Mouse (Mus musculus) hindbrain, embryonic 12.5 days (tissue): Measurements from ENCODE around the gene Neu2. TPM values are rescaled to one million over a fixed set of nuclear protein-coding genes. Genes with fewer than 3 reads are reported as not detected.
"Not testable (repeated sequence)": the region's sequence is repeated elsewhere in the genome, so short reads cannot be mapped to it uniquely, and the experiment has no call there.

ENCODE experiments used
- ATAC-seq: fragments of 200-750 bp; cut with Nextera tagmentation; 2 replicates; pipeline ENCODE4 v1.8.0; 2017; ENCODE audit warnings: moderate TSS enrichment; ENCODE audit not compliant: low FRiP score
- H3K27ac ChIP-seq: fragments of 300-500 bp; sonication (generic); 2 replicates; pipeline ENCODE4 v1.5.1; 2016; ENCODE audit warnings: mild to moderate bottlenecking
- H3K27me3 ChIP-seq: fragments of 300-500 bp; sonication (generic); 2 replicates; pipeline ENCODE4 v1.6.1; 2016; ENCODE audit warnings: mild to moderate bottlenecking
- H3K36me3 ChIP-seq: fragments of 300-500 bp; sonication (generic); 2 replicates; pipeline ENCODE4 v1.6.1; 2016; ENCODE audit warnings: mild to moderate bottlenecking
- H3K4me1 ChIP-seq: fragments of 300-500 bp; sonication (generic); 2 replicates; pipeline ENCODE4 v1.6.1; 2016
- H3K4me2 ChIP-seq: fragments of 300-500 bp; sonication (generic); replicated peaks from 2 replicates; pipeline ENCODE4 v1.6.1; 2016; ENCODE audit warnings: mild to moderate bottlenecking
- H3K4me3 ChIP-seq: fragments of 300-500 bp; sonication (generic); 2 replicates; pipeline ENCODE4 v1.5.1; 2016; ENCODE audit warnings: mild to moderate bottlenecking
- H3K9ac ChIP-seq: fragments of 300-500 bp; sonication (generic); 2 replicates; pipeline ENCODE4 v1.6.1; 2016; ENCODE audit warnings: mild to moderate bottlenecking, moderate library complexity
- H3K9me3 ChIP-seq: fragments of 300-500 bp; sonication (generic); replicated peaks from 2 replicates; pipeline ENCODE4 v1.6.1; 2016; ENCODE audit warnings: mild to moderate bottlenecking
- WGBS: fragments of 180-500 bp; shearing (Covaris S2); methylation state at CpG from one replicate; pipeline ENCODE4 v1.1.7; 2016; 5-methylcytosine and 5-hydroxymethylcytosine counted together
- polyA plus RNA-seq: library from polyadenylated mRNA; unstranded; fragments of >200 nt; fragmentation: Nextera tagmentation; extraction: Ambion mirVana; gene quantifications from 2 replicates; pipeline ENCODE4 v1.2.1, GENCODE M21; 2016

Gene Neu2
- polyA plus RNA-seq, result not detected in 2 replicates

DNA sequence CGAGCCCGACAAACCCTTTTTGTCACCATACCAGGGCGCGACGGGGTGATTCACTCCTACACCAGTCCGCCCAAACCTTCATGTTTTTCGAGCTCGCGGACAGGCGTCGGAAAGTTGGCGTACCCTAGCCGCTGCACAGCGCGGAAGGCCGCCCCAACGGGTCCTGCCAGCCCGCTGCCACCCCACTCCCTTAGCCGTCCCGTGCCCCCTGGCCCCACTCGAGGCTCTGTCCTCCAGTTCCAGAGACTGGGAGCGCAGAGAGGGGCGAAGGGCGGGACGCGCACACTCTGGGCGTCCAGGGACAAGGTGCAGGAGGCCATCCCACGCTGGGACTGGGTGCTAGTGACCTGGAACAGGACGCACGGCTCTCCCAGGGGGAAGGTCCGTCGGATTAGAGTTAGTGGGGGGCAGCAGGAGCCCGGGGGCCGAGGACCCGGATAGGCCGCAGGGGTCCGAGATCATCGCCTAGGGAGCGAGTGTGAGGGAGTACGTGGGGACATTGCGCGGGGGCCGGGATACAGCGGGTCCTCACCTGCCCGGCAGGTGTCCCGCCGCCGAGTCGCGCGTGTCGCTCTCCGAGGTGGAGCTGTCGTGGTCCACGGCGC lies at the start of gene Neu2:
Gene Neu2, plus strand, starts transcription at position 329 of the 605 bp plus-strand sequence.
- ATAC-seq, result peak; percentile 14
- peak within 1 kb of the TSS; percentile 88 for H3K4me2 ChIP-seq
- no peak within 1 kb of the TSS for H3K27ac ChIP-seq
- H3K4me3 ChIP-seq, result peak within 1 kb of the TSS; percentile 71
- H3K9me3 ChIP-seq, result no peaks in the 10 kb centered on the region
- under 1% methylated on average over 53 of the region's 56 CpGs for WGBS
- peaks cover 43% of the 10 kb centered on the region for H3K27me3 ChIP-seq
- H3K9ac ChIP-seq, result peak within 1 kb of the TSS; percentile 73
- H3K36me3 ChIP-seq, result no peaks in the 10 kb centered on the region
- H3K4me1 ChIP-seq, result peaks cover 12% of the 10 kb centered on the region

DNA sequence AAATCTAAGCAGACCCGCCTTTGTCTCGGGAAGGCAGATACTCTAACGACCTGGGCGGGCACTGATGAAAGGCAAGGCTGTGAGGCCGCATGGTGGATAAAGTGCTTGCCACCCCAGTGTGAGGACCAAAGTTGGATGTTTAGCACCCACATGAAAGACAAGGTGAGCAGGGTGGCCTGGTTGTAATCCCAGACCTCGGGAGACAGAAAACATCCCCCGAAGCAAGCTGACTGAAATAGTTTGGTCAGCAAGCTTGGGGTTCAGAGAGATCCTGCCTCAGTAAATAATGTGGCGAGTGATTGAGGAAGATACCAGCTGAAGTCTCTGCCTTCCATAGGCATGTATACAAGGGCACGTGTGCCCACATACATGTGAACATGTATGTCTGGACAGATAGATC lies 42.2 kb upstream of the Neu2 start:
- Histone ChIP-seq H3K27ac (no peak overlapping the region), H3K9ac (no peak overlapping the region), H3K27me3 (no peaks in the 10 kb centered on the region), H3K4me1 (no peaks in the 10 kb centered on the region), H3K4me2 (no peak overlapping the region), H3K4me3 (no peak overlapping the region), H3K36me3 (no peaks in the 10 kb centered on the region), H3K9me3 (no peaks in the 10 kb centered on the region)
- no peak for ATAC-seq
- 83% methylated on average over 9 of the region's 9 CpGs for WGBS

DNA sequence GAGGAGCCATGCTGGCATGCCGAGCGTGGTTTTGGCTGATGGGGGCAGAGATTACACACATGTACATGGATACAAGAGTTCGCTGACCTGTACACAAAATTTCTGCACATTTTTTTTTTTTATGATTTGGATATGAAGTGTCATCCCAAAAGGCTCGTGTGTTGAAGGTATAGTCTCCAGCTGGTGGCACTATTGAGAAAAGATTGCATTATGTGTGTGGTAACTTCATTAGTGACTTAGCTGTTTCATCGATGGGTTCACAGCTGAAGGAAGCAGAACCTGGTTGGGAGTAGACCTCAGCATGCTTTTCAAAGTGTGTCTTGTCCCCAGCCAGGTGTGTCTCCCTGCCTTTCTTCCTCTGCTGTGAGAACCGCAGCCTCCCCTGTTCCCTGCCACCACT lies 41.4 kb upstream of the Neu2 start:
- H3K4me3 ChIP-seq, result no peak overlapping the region
- H3K9me3 ChIP-seq, result no peaks in the 10 kb centered on the region
- H3K4me2 ChIP-seq, result no peak overlapping the region
- 79% methylated on average over 6 of the region's 6 CpGs for WGBS
- H3K9ac ChIP-seq, result no peak overlapping the region
- no peaks in the 10 kb centered on the region for H3K4me1 ChIP-seq
- H3K27ac ChIP-seq, result no peak overlapping the region
- no peak for ATAC-seq
- no peaks in the 10 kb centered on the region for H3K36me3 ChIP-seq
- H3K27me3 ChIP-seq, result no peaks in the 10 kb centered on the region

DNA sequence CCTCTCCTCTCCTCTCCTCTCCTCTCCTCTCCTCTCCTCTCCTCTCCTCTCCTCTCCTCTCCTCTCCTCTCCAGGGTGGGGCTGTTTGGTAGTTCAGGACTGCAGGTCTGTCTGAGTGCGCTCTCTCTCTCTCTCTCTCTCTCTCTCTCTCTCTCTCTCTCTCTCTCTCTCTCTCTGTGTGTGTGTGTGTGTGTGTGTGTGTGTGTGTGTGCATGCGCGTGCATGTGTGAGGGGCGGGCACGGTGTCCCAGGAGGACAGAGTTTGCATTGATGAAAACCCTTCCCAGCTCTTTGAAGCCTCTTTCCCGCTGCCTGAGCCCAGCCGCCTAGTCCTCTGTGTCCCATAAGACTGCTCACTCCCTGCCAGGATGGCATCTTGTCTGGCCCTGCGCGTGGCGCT lies 39.7 kb upstream of the Neu2 start, which contains the start of gene Snorc:
Gene Snorc, plus strand, starts transcription at position 301 of the 400 bp plus-strand sequence.
- H3K27ac ChIP-seq, H3K36me3 ChIP-seq, H3K9me3 ChIP-seq, H3K4me1 ChIP-seq, H3K9ac ChIP-seq, H3K4me2 ChIP-seq, H3K4me3 ChIP-seq, ATAC-seq: not testable (repeated sequence)
- H3K27me3 ChIP-seq, result peaks cover 13% of the 10 kb centered on the region
- WGBS, result 39% methylated on average over 7 of the region's 10 CpGs

DNA sequence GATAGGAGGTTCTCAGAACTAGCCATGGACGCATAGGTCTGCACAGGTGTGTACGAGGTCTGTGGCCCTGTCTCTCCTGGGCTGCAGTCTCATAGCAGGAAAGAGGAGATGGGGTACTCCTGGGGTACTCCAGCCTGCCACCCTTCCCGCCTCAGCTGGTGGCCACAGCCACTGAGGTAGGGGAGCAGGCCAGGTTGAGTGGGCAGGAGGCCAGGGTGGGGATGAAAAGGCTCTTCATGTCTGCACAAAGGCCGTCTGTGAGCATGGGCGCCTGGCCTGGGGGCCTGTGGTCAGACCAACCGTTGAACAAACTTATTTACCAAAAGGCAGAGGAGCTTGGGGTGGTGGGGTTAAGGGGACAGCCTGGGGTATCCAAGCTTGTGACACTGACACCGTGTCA lies 37.8 kb upstream of the Neu2 start:
- Histone ChIP-seq H3K9me3 (no peaks in the 10 kb centered on the region), H3K4me2 (no peak overlapping the region), H3K36me3 (no peaks in the 10 kb centered on the region), H3K27me3 (peaks cover 29% of the 10 kb centered on the region), H3K9ac (no peak overlapping the region), H3K4me1 (peaks cover 9% of the 10 kb centered on the region), H3K4me3 (no peak overlapping the region), H3K27ac (no peak overlapping the region)
- WGBS, result 81% methylated on average over 7 of the region's 7 CpGs
- ATAC-seq, result no peak

DNA sequence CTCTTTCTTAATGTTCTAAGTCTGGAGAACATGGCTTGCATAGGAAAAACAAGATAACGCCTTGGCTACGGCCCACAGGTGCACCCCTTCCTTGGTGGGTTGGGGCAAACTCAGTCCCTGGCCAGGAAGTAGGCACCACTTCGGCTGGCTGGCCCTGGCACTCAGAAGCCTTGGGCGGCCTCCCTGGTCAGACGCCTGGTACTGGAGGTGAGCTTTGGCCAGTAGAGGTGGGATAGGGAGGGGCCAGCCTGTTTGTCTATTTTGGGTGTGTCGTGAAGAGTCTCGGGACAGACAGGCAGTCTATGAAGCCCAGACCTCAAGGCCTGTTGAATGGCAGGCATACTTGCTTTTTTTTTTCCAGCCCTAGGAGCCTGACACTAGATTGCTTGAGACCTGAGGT lies 37.1 kb upstream of the Neu2 start:
- Histone ChIP-seq H3K36me3 (no peaks in the 10 kb centered on the region), H3K9me3 (no peaks in the 10 kb centered on the region), H3K27ac (no peak overlapping the region), H3K4me1 (peaks cover 9% of the 10 kb centered on the region), H3K9ac (no peak overlapping the region), H3K4me3 (no peak overlapping the region), H3K27me3 (peaks cover 36% of the 10 kb centered on the region), H3K4me2 (no peak overlapping the region)
- no peak for ATAC-seq
- 89% methylated on average over 7 of the region's 7 CpGs for WGBS

DNA sequence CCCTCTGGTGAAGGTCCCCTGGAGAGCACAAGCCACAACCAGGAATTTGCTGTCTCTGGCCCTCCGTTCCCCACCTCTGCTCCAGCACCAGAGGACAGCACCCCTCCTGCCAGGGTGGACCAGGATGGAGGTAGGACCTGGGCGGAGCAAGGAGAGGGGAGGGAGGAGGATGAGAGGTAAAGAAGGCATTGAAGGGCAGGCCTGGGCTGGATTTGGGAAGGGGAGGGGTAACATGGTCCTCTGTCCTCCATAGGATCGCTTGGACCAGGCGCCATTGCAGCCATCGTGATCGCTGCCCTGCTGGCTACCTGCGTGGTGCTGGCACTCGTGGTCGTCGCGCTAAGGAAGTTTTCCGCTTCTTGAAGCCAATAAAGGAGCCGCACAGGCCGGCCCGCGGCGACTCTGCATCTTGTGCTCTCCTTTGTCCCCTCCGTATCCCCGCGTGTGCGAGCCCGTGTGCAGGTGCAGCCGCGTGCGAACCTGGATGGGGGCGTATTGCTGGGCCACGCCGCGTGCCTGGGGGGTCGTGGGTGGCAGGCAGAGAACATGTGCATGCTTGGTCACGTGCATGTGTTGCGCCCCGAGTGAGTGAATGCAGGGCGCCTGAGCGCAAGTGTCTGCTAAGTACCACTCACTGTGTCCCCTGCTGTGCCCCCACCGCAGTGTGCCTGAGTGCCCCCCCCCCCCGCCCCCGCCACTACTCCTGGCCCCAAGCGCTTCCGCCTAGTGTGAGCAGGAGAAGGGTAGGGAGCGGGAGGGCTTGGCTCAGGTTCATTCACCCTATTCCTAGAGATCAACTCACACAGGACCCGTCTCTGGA lies 34.4 kb upstream of the Neu2 start:
- H3K36me3 ChIP-seq, result no peaks in the 10 kb centered on the region

DNA sequence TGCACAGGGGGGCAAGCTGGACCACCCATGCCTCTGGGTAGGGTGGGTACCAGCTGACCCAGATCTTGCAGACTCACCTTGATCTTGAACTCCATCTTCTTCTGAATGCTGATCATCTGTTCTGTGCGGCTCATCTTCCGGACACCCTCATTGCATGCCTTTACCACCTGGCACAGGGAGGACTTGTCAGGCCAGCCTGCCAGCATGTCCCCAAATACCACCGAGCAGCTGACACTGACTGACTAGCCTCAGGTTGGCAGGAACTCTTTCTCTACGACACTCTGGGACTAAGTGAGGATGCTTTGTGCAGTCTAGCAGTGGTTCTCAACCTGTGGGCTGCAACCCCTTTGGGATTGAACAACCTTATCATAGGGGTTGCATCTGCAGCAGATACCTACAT lies 27.1 kb upstream of the Neu2 start:
- Histone ChIP-seq H3K9me3 (no peaks in the 10 kb centered on the region), H3K4me2 (no peak overlapping the region), H3K36me3 (no peaks in the 10 kb centered on the region), H3K9ac (no peak overlapping the region), H3K4me1 (no peaks in the 10 kb centered on the region), H3K27me3 (peaks cover 1% of the 10 kb centered on the region; the same call in 1 of the 2 replicates), H3K4me3 (no peak overlapping the region), H3K27ac (no peak overlapping the region)
- no peak for ATAC-seq
- whole genome bisulfite sequencing, result 89% methylated on average over 4 of the region's 4 CpGs

More for the DNA sequence above, 34.4 kb upstream of the Neu2 start:
- peaks cover 9% of the 10 kb centered on the region for H3K4me1 ChIP-seq
- H3K27me3 ChIP-seq, result peaks cover 37% of the 10 kb centered on the region
- ATAC-seq, result peak; percentile 50
- H3K27ac ChIP-seq, result no peak overlapping the region
- WGBS, result 5% methylated on average over 32 of the region's 42 CpGs
- H3K9ac ChIP-seq, result peak overlapping the region; percentile 54
- H3K4me3 ChIP-seq, result peak overlapping the region; percentile 37
- no peaks in the 10 kb centered on the region for H3K9me3 ChIP-seq
- H3K4me2 ChIP-seq, result peak overlapping the region; percentile 82

DNA sequence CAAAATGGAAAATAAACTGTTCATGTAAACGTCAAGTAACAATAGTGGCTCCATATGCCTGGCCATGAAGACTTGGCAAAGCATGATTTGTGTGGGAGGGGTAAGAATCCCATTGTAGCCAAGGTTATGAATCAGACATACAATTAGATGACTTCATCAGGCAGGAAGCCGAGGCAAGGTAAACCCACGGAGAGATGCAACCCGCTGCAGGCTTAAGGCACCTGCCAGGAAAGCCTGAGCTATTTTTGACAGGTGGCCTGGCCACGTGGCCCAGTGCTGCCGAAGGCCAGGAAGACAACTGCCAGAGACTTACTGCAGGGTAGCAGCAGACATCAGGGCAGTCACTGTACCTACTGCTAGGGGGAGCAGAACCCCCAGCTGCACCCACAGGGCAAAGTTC lies 23.3 kb upstream of the Neu2 start:
- Histone ChIP-seq H3K36me3 (no peaks in the 10 kb centered on the region), H3K27me3 (no peaks in the 10 kb centered on the region), H3K4me1 (no peaks in the 10 kb centered on the region), H3K9me3 (no peaks in the 10 kb centered on the region), H3K27ac (no peak overlapping the region), H3K4me3 (no peak overlapping the region), H3K4me2 (no peak overlapping the region), H3K9ac (no peak overlapping the region)
- no peak for ATAC-seq
- 76% methylated on average over 6 of the region's 6 CpGs for WGBS

DNA sequence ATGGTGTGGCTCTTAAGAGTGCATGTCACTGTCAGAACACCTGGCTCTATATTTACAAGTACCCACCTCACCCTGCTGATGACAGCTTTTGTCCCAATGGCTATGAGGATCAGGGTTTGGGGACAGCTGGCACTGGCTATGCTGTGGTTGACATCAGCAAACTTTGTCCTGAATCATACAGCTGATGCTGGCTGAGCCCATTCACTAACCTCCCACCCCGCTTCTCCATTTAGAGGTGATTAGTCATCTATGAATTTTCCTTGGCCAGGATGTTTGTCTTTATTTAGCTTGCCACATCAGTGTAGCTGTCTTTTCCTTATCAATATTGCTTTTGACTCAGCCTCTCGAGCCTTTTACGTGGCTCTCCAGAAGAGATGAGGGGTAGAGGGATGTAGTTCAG lies 17.4 kb upstream of the Neu2 start:
- WGBS, result 89% methylated on average over 3 of the region's 3 CpGs
- ATAC-seq, result no peak

DNA sequence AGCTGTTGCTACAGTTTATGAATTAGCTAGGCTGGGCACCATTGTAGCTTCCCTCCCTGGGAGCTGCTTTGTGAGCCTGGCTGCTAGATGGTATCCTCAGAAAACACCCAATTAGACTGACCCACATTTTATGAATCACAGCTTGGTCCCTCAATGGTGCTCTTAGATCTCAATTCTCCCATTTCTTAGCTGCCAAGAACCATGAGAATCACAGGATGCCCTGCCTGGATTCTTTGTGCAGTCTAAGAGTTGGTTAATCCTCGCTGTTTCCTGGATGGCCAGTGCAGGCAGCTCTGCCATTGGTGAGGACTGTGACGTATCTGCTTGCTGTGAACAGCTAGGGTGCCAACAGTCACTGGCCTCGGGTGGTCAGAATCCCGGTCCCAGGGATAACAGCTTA lies 16.1 kb upstream of the Neu2 start:
- WGBS, result 80% methylated on average over 4 of the region's 4 CpGs
- no peaks in the 10 kb centered on the region for H3K4me1 ChIP-seq
- ATAC-seq, result no peak
- H3K4me2 ChIP-seq, result no peak overlapping the region
- H3K9me3 ChIP-seq, result no peaks in the 10 kb centered on the region
- no peaks in the 10 kb centered on the region for H3K27me3 ChIP-seq
- no peaks in the 10 kb centered on the region for H3K36me3 ChIP-seq
- H3K4me3 ChIP-seq, result no peak overlapping the region
- H3K9ac ChIP-seq, result no peak overlapping the region
- H3K27ac ChIP-seq, result no peak overlapping the region

More for the DNA sequence above, 17.4 kb upstream of the Neu2 start:
- Histone ChIP-seq H3K4me1 (no peaks in the 10 kb centered on the region), H3K27ac (no peak overlapping the region), H3K4me3 (no peak overlapping the region), H3K9ac (no peak overlapping the region), H3K4me2 (no peak overlapping the region), H3K9me3 (no peaks in the 10 kb centered on the region), H3K27me3 (no peaks in the 10 kb centered on the region), H3K36me3 (no peaks in the 10 kb centered on the region)

DNA sequence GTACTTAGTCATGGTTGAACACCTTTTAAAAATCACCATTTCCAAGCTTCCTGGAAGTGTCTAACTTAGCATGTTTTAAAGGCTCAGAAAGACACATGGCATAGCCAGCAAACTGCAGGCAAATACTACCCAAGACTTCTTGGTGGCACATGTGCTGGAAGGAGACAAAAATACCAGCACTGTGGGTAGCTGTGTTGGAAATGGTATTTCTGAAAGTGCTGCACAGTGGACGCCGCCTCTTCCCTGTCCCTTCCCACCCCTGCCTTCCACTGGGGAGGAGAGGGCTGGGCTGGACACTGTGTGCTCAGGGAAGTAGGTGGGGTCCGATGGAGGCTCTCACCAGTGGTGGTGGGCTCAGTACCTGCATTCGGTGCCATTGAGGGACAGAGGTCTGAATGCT lies 4.2 kb upstream of the Neu2 start:
- H3K36me3 ChIP-seq, result no peaks in the 10 kb centered on the region
- H3K27me3 ChIP-seq, result peaks cover 31% of the 10 kb centered on the region
- ATAC-seq, result no peak
- H3K27ac ChIP-seq, result no peak overlapping the region
- H3K4me3 ChIP-seq, result no peak overlapping the region
- H3K9me3 ChIP-seq, result no peaks in the 10 kb centered on the region
- 90% methylated on average over 4 of the region's 4 CpGs for WGBS
- peaks cover 10% of the 10 kb centered on the region for H3K4me1 ChIP-seq
- no peak overlapping the region for H3K4me2 ChIP-seq
- H3K9ac ChIP-seq, result no peak overlapping the region

DNA sequence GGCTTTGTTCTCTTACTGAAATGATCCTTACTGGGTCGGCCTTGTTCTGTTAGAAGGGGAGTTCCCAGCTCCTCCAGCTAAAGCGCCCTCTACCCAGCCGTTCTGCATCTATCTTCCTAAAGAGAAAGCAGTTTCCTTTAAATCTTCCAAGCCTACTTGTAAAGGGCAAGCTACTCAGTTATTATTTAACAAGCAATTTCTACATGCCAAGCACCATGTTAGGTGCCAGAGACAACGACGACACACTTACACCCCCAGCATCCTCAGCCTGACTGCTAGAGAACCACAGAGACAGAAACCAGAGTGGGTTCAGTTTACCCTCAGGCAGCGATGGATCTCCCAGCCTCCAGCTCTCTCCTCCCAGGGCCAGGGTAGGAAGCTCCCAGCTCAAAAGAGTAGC lies 1.8 kb upstream of the Neu2 start:
- peaks cover 12% of the 10 kb centered on the region for H3K4me1 ChIP-seq
- no peak overlapping the region for H3K27ac ChIP-seq
- no peak overlapping the region for H3K9ac ChIP-seq
- H3K36me3 ChIP-seq, result no peaks in the 10 kb centered on the region
- H3K9me3 ChIP-seq, result no peaks in the 10 kb centered on the region
- ATAC-seq, result no peak
- peaks cover 43% of the 10 kb centered on the region for H3K27me3 ChIP-seq
- H3K4me3 ChIP-seq, result no peak overlapping the region
- WGBS, result 53% methylated on average over 6 of the region's 6 CpGs
- H3K4me2 ChIP-seq, result no peak overlapping the region
